Mouse (Mus musculus) small intestine, adult 2 months (tissue): ENCODE measurements at regions not wholly inside any gene's neighbourhood (a gene's known extent, or its start where the extent isn't known, plus 50 kb on each side); places are given as distances from the start of the nearest gene placed in this dataset.

ENCODE experiments used
- H3K27ac ChIP-seq: fragments of 200-500 bp; 2 replicates; pipeline ENCODE4 v1.5.1; 2012; ENCODE audit warnings: low read depth, low read length, control low read depth, inconsistent platforms; ENCODE audit not compliant: insufficient read depth
- H3K27me3 ChIP-seq: fragments of 200-500 bp; 2 replicates; pipeline ENCODE4 v1.6.1; 2012; ENCODE audit warnings: mild to moderate bottlenecking, moderate library complexity, low read length, inconsistent platforms; ENCODE audit not compliant: control insufficient read depth, insufficient read depth
- H3K36me3 ChIP-seq: fragments of 200-500 bp; 2 replicates; pipeline ENCODE4 v1.6.1; 2012; ENCODE audit warnings: mild to moderate bottlenecking, low read length, control low read depth, inconsistent platforms; ENCODE audit not compliant: control insufficient read depth, insufficient read depth
- H3K4me1 ChIP-seq: fragments of 200-500 bp; 2 replicates; pipeline ENCODE4 v1.6.1; 2012; ENCODE audit warnings: low read length, inconsistent platforms, mixed read lengths; ENCODE audit not compliant: control insufficient read depth, insufficient read depth, insufficient read length
- H3K4me3 ChIP-seq: fragments of 200-500 bp; 2 replicates; pipeline ENCODE4 v1.5.1; 2012; ENCODE audit warnings: low read depth, mild to moderate bottlenecking, control low read depth, inconsistent platforms, low read length, moderate library complexity
- CTCF ChIP-seq: fragments of 200-500 bp; IDR thresholded peaks from 2 replicates; pipeline ENCODE4 v1.5.1; 2012; ENCODE audit warnings: low read depth, mild to moderate bottlenecking, control low read depth, inconsistent platforms, low read length, moderate library complexity, mixed read lengths; ENCODE audit not compliant: insufficient replicate concordance, insufficient read length; ENCODE audit errors: extremely low read depth
- POLR2A ChIP-seq: fragments of 200-500 bp; IDR thresholded peaks from 2 replicates; pipeline ENCODE4 v1.6.1; 2012; ENCODE audit warnings: low read depth, mild to moderate bottlenecking, control low read depth, inconsistent platforms, low read length, moderate library complexity
- WGBS: fragments of 180-500 bp; shearing (Covaris S2); methylation state at CpG from one replicate; pipeline ENCODE4 v1.1.7; 2018; 5-methylcytosine and 5-hydroxymethylcytosine counted together

DNA sequence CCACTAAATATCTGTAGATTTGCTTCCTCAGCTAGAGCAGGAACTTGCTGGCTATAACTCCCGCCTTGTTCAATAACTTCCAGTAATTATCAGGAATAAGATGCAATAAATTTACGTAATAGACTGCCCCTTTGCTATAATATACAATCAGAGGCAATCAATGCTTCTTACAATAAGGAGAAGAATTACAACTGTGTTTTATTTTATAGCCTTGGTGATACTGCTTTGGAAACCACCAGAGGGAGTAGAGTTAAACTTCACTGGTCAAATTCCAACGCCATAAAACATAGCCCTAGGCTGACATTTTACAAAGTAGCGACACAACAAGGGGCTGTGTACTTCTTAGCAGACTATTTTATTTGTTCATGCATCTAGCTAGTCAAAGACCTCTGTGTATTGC lies 95.7 kb downstream of the Tex13c1 start:
- H3K27me3 ChIP-seq: no peaks in the 10 kb centered on the region
- no peaks in the 10 kb centered on the region for H3K4me1 ChIP-seq
- TF ChIP-seq CTCF: no peak
- no peak overlapping the region for H3K27ac ChIP-seq
- H3K36me3 ChIP-seq: no peaks in the 10 kb centered on the region
- H3K4me3 ChIP-seq: no peak overlapping the region
- WGBS: 33% methylated on average over 4 of the region's 4 CpGs

DNA sequence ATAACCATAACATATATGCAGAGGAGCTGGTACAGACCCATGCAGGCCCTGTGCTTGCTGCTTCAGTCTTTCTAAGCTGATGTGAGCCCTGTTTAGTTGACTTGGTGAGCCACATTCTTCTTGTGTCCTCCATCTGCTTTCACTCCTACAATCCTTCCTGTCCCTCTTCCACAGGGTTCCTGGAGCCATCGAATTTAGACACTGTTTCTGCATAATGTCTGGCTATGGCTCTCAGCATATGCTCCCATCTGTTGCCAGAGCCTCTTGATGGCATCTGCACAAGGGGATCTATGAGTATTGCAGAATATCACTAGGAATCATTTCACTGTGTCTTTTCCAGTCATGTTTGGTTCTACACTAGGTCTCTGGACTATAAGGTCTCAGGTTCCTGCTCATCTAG lies 145.9 kb downstream of the Tex13c1 start:
- Histone ChIP-seq H3K27ac (no peak overlapping the region), H3K4me3 (no peak overlapping the region), H3K4me1 (peaks cover 3% of the 10 kb centered on the region; the same call in 1 of the 2 replicates), H3K36me3 (no peaks in the 10 kb centered on the region), H3K27me3 (no peaks in the 10 kb centered on the region)
- no peak for TF ChIP-seq CTCF
- no peak for TF ChIP-seq POLR2A
- WGBS: 85% methylated on average over 1 of the region's 1 CpGs

DNA sequence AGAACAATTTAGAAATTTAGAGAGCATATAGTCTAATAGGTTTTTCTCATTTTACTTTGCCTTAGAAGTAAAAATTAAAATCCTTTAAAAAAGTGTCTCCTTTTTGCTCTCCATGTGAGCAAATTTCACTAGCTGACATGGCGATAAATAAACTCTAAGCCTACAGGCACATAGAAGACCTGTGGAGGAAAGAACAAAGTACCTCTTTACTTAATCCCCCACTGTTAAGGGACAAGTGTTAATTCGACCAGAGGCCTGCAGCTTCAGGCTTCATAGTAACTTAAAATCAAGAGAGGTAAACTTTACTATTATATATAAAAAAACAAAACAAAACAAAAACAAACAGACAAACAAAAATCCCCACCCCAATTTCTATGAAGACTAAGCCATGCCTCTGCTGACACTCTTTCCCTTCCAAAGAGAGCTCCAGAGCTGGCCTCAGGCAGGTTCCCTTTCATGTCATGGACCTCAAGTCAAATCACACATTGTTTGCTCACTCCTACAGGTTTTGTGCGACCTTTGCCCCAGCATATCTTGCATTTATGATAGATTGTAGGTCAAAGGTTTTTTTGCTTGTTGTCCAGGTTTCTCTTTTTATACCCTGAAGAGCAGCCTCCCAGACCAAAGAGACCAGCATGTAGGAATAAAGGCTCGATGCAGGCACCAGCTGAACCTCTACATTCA lies 149.0 kb downstream of the Tex13c1 start:
- no peaks in the 10 kb centered on the region for H3K36me3 ChIP-seq
- TF ChIP-seq CTCF (no peak), POLR2A (no peak)
- WGBS: 24% methylated on average over 4 of the region's 4 CpGs
- no peaks in the 10 kb centered on the region for H3K27me3 ChIP-seq
- no peak overlapping the region for H3K4me3 ChIP-seq
- peak overlapping the region; percentile 82 for H3K27ac ChIP-seq
- H3K4me1 ChIP-seq: peaks cover 3% of the 10 kb centered on the region; the same call in 1 of the 2 replicates
